ENCODE assay signal across 24 mouse cellular contexts in the genomic region with DNA sequence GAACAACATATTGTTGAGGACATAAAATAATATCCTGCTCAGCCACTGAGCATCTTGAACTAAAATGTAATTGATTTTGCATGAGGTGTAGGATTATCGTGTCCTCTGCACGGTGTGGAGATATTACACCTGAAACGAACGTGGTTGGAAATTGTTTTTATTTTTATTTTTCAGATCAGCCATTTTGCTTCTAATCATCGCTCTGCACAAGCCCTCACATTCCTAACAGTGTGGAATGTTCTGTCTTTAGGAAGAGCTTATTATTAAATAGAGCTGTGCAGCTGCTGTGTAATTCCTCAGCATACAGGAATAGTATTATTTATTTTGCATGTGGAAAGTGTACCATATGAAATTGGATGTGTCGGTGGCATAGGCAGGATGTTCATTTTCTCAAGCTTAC.
DNase-seq lines count a peak whose midpoint lies in the region; ATAC-seq and TF ChIP-seq lines count a peak whose summit lies in the region.
"Had no signal": no experiment of that assay in that cellular context is flagged by ENCODE, and none has a peak within 500 bp of the region (broad histone marks: within the 10 kb centered on the region; RNA-seq: fewer than 3 reads in every experiment).

No protein-coding gene starts in this region.

- intact Hi-C loops in heart, adult 2 months (cut with DNase I), result no loop called here

- TF ChIP-seq CTCF in heart, adult 2 months (IDR thresholded peaks at IDR 0.05), result no peak

- WGBS in hindbrain, embryonic 14.5 days, result 76% methylated on average over 6 of the region's 6 CpGs
- WGBS in hindbrain, embryonic 12.5 days, result 86% methylated on average over 6 of the region's 6 CpGs
- 65% methylated on average over 6 of the region's 6 CpGs for WGBS in midbrain, embryonic 14.5 days
- 87% methylated on average over 6 of the region's 6 CpGs for WGBS in midbrain, embryonic 11.5 days
- WGBS in midbrain, embryonic 15.5 days, result 57% methylated on average over 6 of the region's 6 CpGs
- WGBS in heart, adult 2 months, result 80% methylated on average over 6 of the region's 6 CpGs

- no peak for TF ChIP-seq POLR2A in heart, adult 2 months (IDR thresholded peaks at IDR 0.05; ENCODE audit: insufficient read depth, low read depth, low read length)

- H3K79me2 ChIP-seq in heart, adult 2 months (replicated peaks; ENCODE audit: control insufficient read depth, insufficient read depth, low read length), result no peaks in the 10 kb centered on the region

- no peaks in the 10 kb centered on the region for H3K36me3 ChIP-seq in hindbrain, embryonic 14.5 days (replicated peaks; ENCODE audit: control insufficient read depth, insufficient read depth)
- no peaks in the 10 kb centered on the region for H3K36me3 ChIP-seq in hindbrain, embryonic 12.5 days
- H3K36me3 ChIP-seq in midbrain, embryonic 14.5 days (ENCODE audit: control insufficient read depth, insufficient read depth, low read length), result no peaks in the 10 kb centered on the region
- H3K36me3 ChIP-seq in midbrain, embryonic 11.5 days (ENCODE audit: control insufficient read depth, insufficient read depth, low read length), result no peaks in the 10 kb centered on the region
- no peaks in the 10 kb centered on the region for H3K36me3 ChIP-seq in midbrain, embryonic 15.5 days (replicated peaks)
- H3K36me3 ChIP-seq in heart, adult 2 months (ENCODE audit: control insufficient read depth, insufficient read depth, low read length), result no peaks in the 10 kb centered on the region
- H3K36me3 ChIP-seq: heart, embryonic 10.5 days; heart, embryonic 15.5 days; kidney, embryonic 15.5 days; limb, embryonic 12.5 days; liver, embryonic 12.5 days had no signal

- H3K27me3 ChIP-seq in hindbrain, embryonic 14.5 days (ENCODE audit: control insufficient read depth, insufficient read depth, low read length), result no peaks in the 10 kb centered on the region
- 0 out of 2 replicates have a peak, but pooled peaks cover 2% of the 10 kb centered on the region for H3K27me3 ChIP-seq in hindbrain, embryonic 12.5 days
- peaks cover 5% of the 10 kb centered on the region; the same call in 1 of the 2 replicates for H3K27me3 ChIP-seq in midbrain, embryonic 14.5 days (ENCODE audit: control insufficient read depth, insufficient read depth, low read length)
- no peaks in the 10 kb centered on the region for H3K27me3 ChIP-seq in midbrain, embryonic 11.5 days (ENCODE audit: control insufficient read depth, insufficient read depth, low read length)
- H3K27me3 ChIP-seq in midbrain, embryonic 15.5 days (replicated peaks), result no peaks in the 10 kb centered on the region
- H3K27me3 ChIP-seq in heart, adult 2 months (ENCODE audit: control insufficient read depth, insufficient read depth, low read length), result no peaks in the 10 kb centered on the region
- H3K27me3 ChIP-seq: heart, embryonic 15.5 days; kidney, embryonic 15.5 days; limb, embryonic 12.5 days; liver, embryonic 12.5 days had no signal

- no peak for ATAC-seq in hindbrain, embryonic 14.5 days (ENCODE audit: low FRiP score)
- ATAC-seq in hindbrain, embryonic 12.5 days (ENCODE audit: low FRiP score), result no peak
- no peak for ATAC-seq in midbrain, embryonic 14.5 days (ENCODE audit: low FRiP score, low TSS enrichment)
- no peak for ATAC-seq in midbrain, embryonic 11.5 days (ENCODE audit: low FRiP score)
- ATAC-seq in midbrain, embryonic 15.5 days (replicated peaks), result peak; percentile 37
- ATAC-seq: CD4-positive, CD25-positive, alpha-beta regulatory T cell, adult 4 months; inflammation-experienced regulatory T-cells, adult 6 months; liver, embryonic 12.5 days; liver, postnatal 0 days had no signal

- no peaks in the 10 kb centered on the region for H3K4me1 ChIP-seq in hindbrain, embryonic 14.5 days (replicated peaks; ENCODE audit: control insufficient read depth, insufficient read depth, low read length)
- 0 out of 2 replicates have a peak, but pooled peaks cover 4% of the 10 kb centered on the region for H3K4me1 ChIP-seq in hindbrain, embryonic 12.5 days
- H3K4me1 ChIP-seq in midbrain, embryonic 14.5 days (ENCODE audit: control insufficient read depth, insufficient read depth, low read length), result peaks cover 21% of the 10 kb centered on the region; the same call in 1 of the 2 replicates
- H3K4me1 ChIP-seq in midbrain, embryonic 11.5 days (ENCODE audit: control insufficient read depth, insufficient read depth, low read length), result peaks cover 7% of the 10 kb centered on the region; the same call in 1 of the 2 replicates
- peaks cover 3% of the 10 kb centered on the region; the same call in 1 of the 2 replicates for H3K4me1 ChIP-seq in midbrain, embryonic 15.5 days
- H3K4me1 ChIP-seq in heart, adult 2 months (ENCODE audit: control insufficient read depth, insufficient read depth, low read length), result no peaks in the 10 kb centered on the region
- H3K4me1 ChIP-seq: heart, embryonic 10.5 days; heart, embryonic 15.5 days; kidney, embryonic 15.5 days; limb, embryonic 12.5 days; liver, embryonic 12.5 days had no signal

- H3K9me3 ChIP-seq in hindbrain, embryonic 14.5 days (ENCODE audit: control insufficient read depth, low read length), result no peaks in the 10 kb centered on the region
- H3K9me3 ChIP-seq in hindbrain, embryonic 12.5 days (replicated peaks), result no peaks in the 10 kb centered on the region
- H3K9me3 ChIP-seq in midbrain, embryonic 14.5 days (ENCODE audit: control insufficient read depth, low read length), result no peaks in the 10 kb centered on the region
- H3K9me3 ChIP-seq in midbrain, embryonic 11.5 days (ENCODE audit: control insufficient read depth, low read length), result no peaks in the 10 kb centered on the region
- H3K9me3 ChIP-seq in midbrain, embryonic 15.5 days, result no peaks in the 10 kb centered on the region
- H3K9me3 ChIP-seq: heart, embryonic 10.5 days; heart, embryonic 15.5 days; kidney, embryonic 15.5 days; limb, embryonic 12.5 days; liver, embryonic 12.5 days had no signal

- TF ChIP-seq EP300 in heart, adult 2 months (IDR thresholded peaks at IDR 0.05; ENCODE audit: insufficient read depth, low read depth, low read length), result no peak

- peak overlapping the region; percentile 64 for H3K27ac ChIP-seq in hindbrain, embryonic 14.5 days
- no peak overlapping the region for H3K27ac ChIP-seq in hindbrain, embryonic 12.5 days
- H3K27ac ChIP-seq in midbrain, embryonic 14.5 days (replicated peaks; ENCODE audit: low read depth, low read length), result no peak overlapping the region
- H3K27ac ChIP-seq in midbrain, embryonic 11.5 days (ENCODE audit: low read depth, low read length), result no peak overlapping the region
- no peak overlapping the region for H3K27ac ChIP-seq in midbrain, embryonic 15.5 days
- no peak overlapping the region for H3K27ac ChIP-seq in heart, adult 2 months
- H3K27ac ChIP-seq: heart, embryonic 10.5 days; heart, embryonic 15.5 days; kidney, embryonic 15.5 days; limb, embryonic 12.5 days; liver, embryonic 12.5 days had no signal

- no peak overlapping the region for H3K9ac ChIP-seq in hindbrain, embryonic 14.5 days
- H3K9ac ChIP-seq in hindbrain, embryonic 12.5 days, result no peak overlapping the region
- H3K9ac ChIP-seq in midbrain, embryonic 14.5 days (replicated peaks; ENCODE audit: low read length), result no peak overlapping the region
- H3K9ac ChIP-seq in midbrain, embryonic 11.5 days (ENCODE audit: low read length), result no peak overlapping the region
- H3K9ac ChIP-seq in midbrain, embryonic 15.5 days, result no peak overlapping the region
- no peak overlapping the region for H3K9ac ChIP-seq in heart, adult 2 months (ENCODE audit: low read depth, low read length)
- H3K9ac ChIP-seq: heart, embryonic 15.5 days; kidney, embryonic 15.5 days; limb, embryonic 12.5 days; liver, embryonic 12.5 days; liver, postnatal 0 days had no signal

- no peak overlapping the region for H3K4me3 ChIP-seq in hindbrain, embryonic 14.5 days (replicated peaks; ENCODE audit: low read length)
- H3K4me3 ChIP-seq in hindbrain, embryonic 12.5 days, result no peak overlapping the region
- H3K4me3 ChIP-seq in midbrain, embryonic 14.5 days (replicated peaks; ENCODE audit: low read depth, low read length), result no peak overlapping the region
- H3K4me3 ChIP-seq in midbrain, embryonic 11.5 days (ENCODE audit: low read depth, low read length), result no peak overlapping the region
- H3K4me3 ChIP-seq in midbrain, embryonic 15.5 days, result no peak overlapping the region
- no peak overlapping the region for H3K4me3 ChIP-seq in heart, adult 2 months
- H3K4me3 ChIP-seq: erythroblast, embryonic 14.5 days; heart, embryonic 10.5 days; heart, embryonic 15.5 days; kidney, embryonic 15.5 days; limb, embryonic 12.5 days; liver, embryonic 12.5 days had no signal

- DNase-seq in hindbrain, embryonic 14.5 days (ENCODE audit: low spot score), result no peak
- peak; percentile 32 for DNase-seq in midbrain, embryonic 14.5 days
- DNase-seq in midbrain, embryonic 11.5 days (ENCODE audit: low spot score, missing footprints), result no peak
- no peak for DNase-seq in thymus, postnatal 25 days
- DNase-seq in heart, adult 2 months, result no peak
- DNase-seq: adrenal gland, postnatal 36 days; cerebellum, adult 18-20 months; cerebellum, postnatal 14 days; gastrocnemius, postnatal 14 days; kidney, adult 11 months; kidney, postnatal 25 days; liver, postnatal 0 days; lung, postnatal 36 days; thymus, adult 2 months had no signal

- H3K4me2 ChIP-seq in hindbrain, embryonic 14.5 days (replicated peaks), result no peak overlapping the region
- H3K4me2 ChIP-seq in hindbrain, embryonic 12.5 days (replicated peaks), result no peak overlapping the region
- H3K4me2 ChIP-seq in midbrain, embryonic 14.5 days (ENCODE audit: low read length), result no peak overlapping the region
- no peak overlapping the region for H3K4me2 ChIP-seq in midbrain, embryonic 11.5 days
- no peak overlapping the region for H3K4me2 ChIP-seq in midbrain, embryonic 15.5 days
- H3K4me2 ChIP-seq: heart, embryonic 15.5 days; kidney, embryonic 15.5 days; limb, embryonic 12.5 days; liver, embryonic 12.5 days had no signal
